Mouse (Mus musculus) neural tube, embryonic 11.5 days (tissue): Measurements from ENCODE around the gene B4gat1. TPM values are rescaled to one million over a fixed set of nuclear protein-coding genes. Genes with fewer than 3 reads are reported as not detected.
"Not testable (repeated sequence)": the region's sequence is repeated elsewhere in the genome, so short reads cannot be mapped to it uniquely, and the experiment has no call there.

Source experiments
- ATAC-seq: fragments of 200-750 bp; cut with Nextera tagmentation; 2 replicates; pipeline ENCODE4 v1.8.0; 2017; ENCODE audit warnings: moderate number of reproducible peaks, mild to moderate bottlenecking, moderate TSS enrichment, moderate library complexity; ENCODE audit not compliant: insufficient read depth, low FRiP score, low TSS enrichment
- DNase-seq: peaks from one replicate; pipeline ENCODE4 v3.0.0-alpha.2; 2015; ENCODE audit warnings: low spot score
- H3K27ac ChIP-seq: fragments of 300-500 bp; sonication (generic); 2 replicates; pipeline ENCODE4 v1.5.1; 2014; ENCODE audit warnings: low read depth, mild to moderate bottlenecking, low read length
- H3K27me3 ChIP-seq: fragments of 300-500 bp; sonication (generic); 2 replicates; pipeline ENCODE4 v1.6.1; 2014; ENCODE audit warnings: mild to moderate bottlenecking, low read length, mixed read lengths; ENCODE audit not compliant: control insufficient read depth, insufficient read depth
- H3K36me3 ChIP-seq: fragments of 300-500 bp; sonication (generic); 2 replicates; pipeline ENCODE4 v1.6.1; 2014; ENCODE audit warnings: mild to moderate bottlenecking, low read length, moderate library complexity, mixed read lengths; ENCODE audit not compliant: control insufficient read depth, insufficient read depth
- H3K4me1 ChIP-seq: fragments of 300-500 bp; sonication (generic); 2 replicates; pipeline ENCODE4 v1.6.1; 2014; ENCODE audit warnings: low read length, mixed read lengths; ENCODE audit not compliant: control insufficient read depth, insufficient read depth
- H3K4me2 ChIP-seq: fragments of 300-500 bp; sonication (generic); 2 replicates; pipeline ENCODE4 v1.6.1; 2014; ENCODE audit warnings: low read depth, mild to moderate bottlenecking, moderate library complexity
- H3K4me3 ChIP-seq: fragments of 300-500 bp; sonication (generic); 2 replicates; pipeline ENCODE4 v1.5.1; 2014; ENCODE audit warnings: low read depth, low read length
- H3K9ac ChIP-seq: fragments of 300-500 bp; sonication (generic); 2 replicates; pipeline ENCODE4 v1.6.1; 2014; ENCODE audit warnings: mild to moderate bottlenecking, low read length
- H3K9me3 ChIP-seq: fragments of 300-500 bp; sonication (generic); 2 replicates; pipeline ENCODE4 v1.6.1; 2016; ENCODE audit warnings: low read length; ENCODE audit not compliant: control insufficient read depth
- WGBS: fragments of 180-500 bp; shearing (Covaris S2); extraction: QIAGEN DNeasy Blood & Tissue Kit; methylation state at CpG from one replicate; pipeline ENCODE4 v1.1.7; 2014; 5-methylcytosine and 5-hydroxymethylcytosine counted together
- polyA plus RNA-seq: library from polyadenylated mRNA; unstranded; fragments of >200 nt; fragmentation: Nextera tagmentation; extraction: Ambion mirVana; gene quantifications from 2 replicates; pipeline ENCODE4 v1.2.1, GENCODE M21; 2014

The B4gat1 gene
- polyA plus RNA-seq, 1 experiment from 2014 or later: 39.8 TPM

DNA sequence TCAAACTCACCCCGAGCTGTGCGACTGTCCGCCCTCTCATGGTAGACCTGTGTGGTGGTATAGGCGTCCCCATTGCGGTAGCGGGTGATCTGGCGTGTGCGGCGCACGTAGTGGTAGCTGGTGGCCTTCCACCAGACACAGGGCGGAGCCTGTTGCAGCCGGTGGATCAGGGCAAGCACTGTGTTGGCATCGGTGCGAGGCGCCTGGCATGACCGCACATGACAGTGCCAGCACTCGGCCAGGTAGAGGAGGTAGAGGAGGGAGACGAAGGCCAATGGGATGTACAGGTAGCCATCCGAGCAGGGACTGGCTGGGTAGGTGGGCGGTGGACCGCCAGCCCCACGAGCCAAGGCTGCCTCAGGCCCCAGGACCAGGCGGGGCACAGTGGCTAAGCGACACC is 44.0 kb downstream of the B4gat1 start:
- no peak overlapping the region for H3K4me3 ChIP-seq
- no peak overlapping the region for H3K9ac ChIP-seq
- H3K27ac ChIP-seq: no peak overlapping the region
- H3K27me3 ChIP-seq: peaks cover 65% of the 10 kb centered on the region
- H3K9me3 ChIP-seq: no peaks in the 10 kb centered on the region
- peaks cover 4% of the 10 kb centered on the region for H3K4me1 ChIP-seq
- 74% methylated on average over 24 of the region's 24 CpGs for WGBS
- ATAC-seq: no peak
- no peaks in the 10 kb centered on the region for H3K36me3 ChIP-seq
- H3K4me2 ChIP-seq: no peak overlapping the region
- no peak for DNase-seq

DNA sequence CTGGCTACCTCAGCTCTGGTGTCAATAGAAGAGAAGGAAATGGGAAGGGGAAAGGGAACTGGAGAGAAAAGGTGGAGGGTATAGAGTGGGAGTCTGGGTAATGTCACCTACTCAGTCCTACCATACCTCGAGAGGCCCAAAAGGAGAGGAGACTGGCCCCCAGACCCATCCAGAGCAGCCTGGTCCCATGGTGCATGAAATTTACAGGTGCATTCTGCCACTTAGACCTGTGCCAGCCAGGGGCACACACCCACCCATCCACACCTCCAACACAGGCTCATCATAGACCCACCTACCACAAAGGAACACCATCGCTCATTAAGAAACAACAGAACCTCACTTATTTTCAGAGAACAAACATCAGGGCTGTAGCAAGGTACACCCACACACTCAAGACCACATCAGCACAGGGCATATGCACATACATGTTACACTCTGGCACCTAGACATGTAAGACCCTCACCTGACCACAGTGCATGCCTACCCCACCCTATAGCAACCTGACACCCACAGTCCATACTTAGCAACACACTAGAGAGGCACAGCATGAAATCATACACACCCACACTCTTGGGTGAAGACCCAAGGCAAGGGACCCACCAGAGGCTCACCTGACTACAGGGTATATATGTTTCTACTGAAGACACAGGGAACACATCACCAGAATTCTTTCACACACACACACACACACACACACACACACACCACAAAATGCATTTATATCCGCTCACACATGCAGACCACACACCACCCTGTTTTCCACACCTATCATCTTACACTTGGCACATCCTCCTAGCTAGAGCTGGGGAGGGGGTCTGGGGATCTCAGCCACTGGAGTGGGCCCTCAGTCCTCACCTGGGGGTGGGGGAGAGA is 45.6 kb downstream of the B4gat1 start:
- DNase-seq: no peak
- Histone ChIP-seq H3K4me3 (no peak overlapping the region), H3K4me2 (no peak overlapping the region; the same call in 1 of the 2 replicates)

DNA sequence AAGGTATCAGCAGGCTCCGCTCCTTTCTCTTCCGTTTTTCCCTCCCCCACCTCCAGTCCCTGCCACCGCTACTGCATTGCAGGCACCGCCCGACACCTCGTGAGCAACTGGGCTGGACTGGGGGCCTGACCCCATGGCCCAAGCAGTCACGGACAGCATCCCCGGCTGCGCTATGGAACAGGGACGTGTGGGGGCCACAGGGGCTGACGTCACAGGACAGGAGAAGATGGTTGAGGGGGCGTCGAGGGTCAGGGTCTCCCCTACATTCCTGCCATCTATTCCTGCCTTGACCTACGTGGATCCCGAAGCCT is 46.2 kb downstream of the B4gat1 start:
- Histone ChIP-seq H3K36me3 (no peaks in the 10 kb centered on the region), H3K9ac (no peak overlapping the region), H3K27me3 (peaks cover 65% of the 10 kb centered on the region), H3K4me2 (peak overlapping the region; percentile 61), H3K4me1 (peaks cover 11% of the 10 kb centered on the region), H3K9me3 (no peaks in the 10 kb centered on the region), H3K27ac (no peak overlapping the region), H3K4me3 (peak overlapping the region; percentile 42)
- DNase-seq (no peak), ATAC-seq (no peak)
- WGBS: 5% methylated on average over 15 of the region's 15 CpGs

More for the DNA sequence above, 45.6 kb downstream of the B4gat1 start:
- no peak for ATAC-seq
- 75% methylated on average over 3 of the region's 3 CpGs for WGBS
- no peaks in the 10 kb centered on the region for H3K9me3 ChIP-seq
- H3K9ac ChIP-seq: no peak overlapping the region
- H3K27ac ChIP-seq: no peak overlapping the region
- H3K27me3 ChIP-seq: peaks cover 65% of the 10 kb centered on the region
- H3K36me3 ChIP-seq: no peaks in the 10 kb centered on the region
- H3K4me1 ChIP-seq: peaks cover 9% of the 10 kb centered on the region

DNA sequence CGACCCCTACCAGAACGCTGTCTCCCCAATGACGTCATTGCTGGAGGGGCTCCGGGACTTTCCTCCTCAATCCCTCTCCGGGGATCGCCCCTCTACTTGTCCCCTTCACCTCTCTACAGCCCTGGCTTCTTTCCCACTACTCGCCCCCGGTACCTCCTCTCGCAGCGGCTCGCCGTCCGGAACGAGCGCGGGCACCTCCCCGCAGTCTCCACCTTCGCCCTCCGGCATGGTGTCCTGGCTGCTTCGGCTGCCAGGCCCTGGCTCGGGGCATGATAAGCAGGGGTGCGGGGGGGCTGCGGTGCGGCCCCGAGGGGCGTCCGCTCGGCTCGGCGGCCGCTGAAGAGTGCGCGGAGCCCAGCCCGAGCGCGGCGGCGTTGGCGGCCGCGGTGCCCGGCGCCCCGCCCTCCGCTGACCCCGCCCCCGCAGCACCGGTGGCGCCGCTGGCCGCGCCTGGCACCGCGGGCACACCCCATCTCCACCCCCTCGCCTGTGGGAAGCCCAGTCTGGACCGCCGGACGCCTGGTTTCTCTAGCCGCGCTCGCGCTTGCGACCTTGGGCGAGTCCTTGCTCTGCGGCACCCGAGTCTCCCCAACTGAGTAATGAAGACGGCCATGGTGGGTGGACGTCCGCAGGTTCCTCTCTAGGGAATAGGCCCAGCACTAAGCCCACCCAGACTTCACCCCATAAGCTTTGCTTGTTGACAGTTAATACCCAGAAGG is 46.7 kb downstream of the B4gat1 start, which contains the start of gene Tmem151a:
Tmem151a (minus strand) TSS at position 387 of the 719 bp plus-strand sequence.
- Histone ChIP-seq H3K4me2 (peak within 1 kb of the TSS; percentile 61), H3K9me3 (no peaks in the 10 kb centered on the region), H3K27me3 (peaks cover 61% of the 10 kb centered on the region), H3K9ac (peak within 1 kb of the TSS; percentile 42), H3K36me3 (no peaks in the 10 kb centered on the region), H3K4me3 (peak within 1 kb of the TSS; percentile 42), H3K4me1 (peaks cover 11% of the 10 kb centered on the region), H3K27ac (no peak within 1 kb of the TSS)
- WGBS: under 1% methylated on average over 59 of the region's 69 CpGs
- DNase-seq (peak; percentile 16), ATAC-seq (no peak)

DNA sequence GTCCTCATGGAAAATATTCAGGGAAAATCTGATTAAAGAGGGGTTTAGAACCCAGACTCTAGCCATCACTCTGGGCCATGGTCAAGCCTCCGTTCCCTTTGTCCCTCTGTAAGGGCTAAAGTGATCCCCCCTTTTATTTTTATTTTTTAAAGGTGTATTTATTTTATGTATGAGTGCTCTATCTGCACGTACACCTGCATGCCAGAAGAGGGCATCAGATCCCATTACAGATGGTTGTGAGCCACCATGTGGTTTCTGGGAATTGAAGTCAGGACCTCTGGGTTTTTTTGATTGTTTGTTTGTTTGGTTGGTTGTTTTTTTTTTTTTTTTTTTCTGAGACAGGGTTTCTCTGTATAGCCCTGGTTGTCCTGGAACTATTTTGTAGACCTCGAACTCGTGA is 47.9 kb downstream of the B4gat1 start:
- ATAC-seq, H3K27ac ChIP-seq, H3K36me3 ChIP-seq, H3K9me3 ChIP-seq, H3K9ac ChIP-seq, H3K4me3 ChIP-seq, H3K4me2 ChIP-seq, DNase-seq: not testable (repeated sequence)
- Histone ChIP-seq H3K27me3 (peaks cover 50% of the 10 kb centered on the region), H3K4me1 (peaks cover 11% of the 10 kb centered on the region)
- WGBS: 48% methylated on average over 4 of the region's 4 CpGs

DNA sequence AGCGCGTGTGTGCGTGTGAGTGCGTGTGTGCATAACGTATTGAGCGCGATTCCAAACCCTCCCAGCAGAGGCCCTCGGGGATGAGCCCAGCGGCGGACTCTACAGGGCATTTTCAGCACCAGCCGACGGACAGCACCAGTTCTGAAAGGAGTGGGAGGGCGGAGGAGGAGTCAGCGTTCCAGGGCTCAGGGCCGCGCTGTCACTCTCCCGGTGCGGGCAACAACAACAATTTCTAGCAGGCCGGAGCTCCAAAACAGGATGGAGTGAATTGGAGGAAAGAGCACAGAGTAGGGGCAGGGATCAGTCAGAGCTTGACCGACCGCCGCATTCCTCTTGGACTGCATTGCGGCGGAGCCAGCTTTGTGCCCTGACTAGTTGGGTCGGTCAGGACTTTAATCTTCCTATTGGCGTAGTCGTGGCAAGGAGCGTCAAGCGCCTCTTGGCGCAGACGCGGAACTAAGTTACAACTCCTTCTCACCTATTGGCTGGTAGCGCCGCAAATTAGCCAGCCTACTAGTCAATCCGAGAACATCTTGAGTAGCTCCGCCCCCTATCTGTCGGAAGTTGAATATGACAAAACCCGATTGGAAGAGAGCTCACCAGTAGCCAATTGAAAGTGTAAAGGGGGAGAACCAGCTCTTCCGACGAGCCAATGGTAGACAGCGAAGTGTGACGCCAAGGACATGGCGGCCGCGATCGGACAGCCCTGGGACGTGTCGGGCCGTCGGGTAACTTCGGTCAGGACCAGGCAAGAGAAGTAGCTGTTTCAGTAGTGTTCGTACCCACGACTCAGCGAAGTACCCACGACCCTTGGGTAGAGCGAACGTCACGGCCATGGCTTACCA is 49.5 kb downstream of the B4gat1 start, which contains the start of gene Yif1a:
Yif1a (plus strand) TSS at position 655 of the 845 bp plus-strand sequence.
- under 1% methylated on average over 58 of the region's 58 CpGs for WGBS
- Histone ChIP-seq H3K4me3 (peak within 1 kb of the TSS; percentile 83), H3K4me2 (peak within 1 kb of the TSS; percentile 83), H3K4me1 (peaks cover 11% of the 10 kb centered on the region), H3K36me3 (peaks cover 4% of the 10 kb centered on the region), H3K27ac (peak within 1 kb of the TSS; percentile 64; the same call in 1 of the 2 replicates), H3K27me3 (peaks cover 34% of the 10 kb centered on the region), H3K9ac (peak within 1 kb of the TSS; percentile 69), H3K9me3 (no peaks in the 10 kb centered on the region)
- DNase-seq (peak; percentile 92), ATAC-seq (peak; percentile 95)

DNA sequence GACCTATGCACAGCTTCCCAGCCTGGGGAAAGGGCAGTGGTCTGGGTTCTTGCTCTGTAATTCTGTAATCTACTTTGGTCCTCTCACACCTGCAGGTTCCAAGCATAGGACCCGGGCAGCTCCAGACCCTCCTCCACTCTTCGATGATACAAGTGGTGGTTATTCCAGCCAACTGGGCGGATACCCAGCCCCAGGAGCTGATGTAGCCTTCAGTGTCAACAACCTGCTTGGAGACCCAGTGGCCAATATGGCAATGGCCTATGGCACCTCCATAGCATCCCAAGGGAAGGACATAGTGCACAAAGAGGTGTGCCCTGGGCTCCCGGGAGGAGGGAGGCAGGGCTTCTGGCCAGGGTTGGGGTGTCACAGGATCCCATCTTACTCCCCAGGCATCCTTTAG is 50.7 kb downstream of the B4gat1 start:
- no peak overlapping the region for H3K27ac ChIP-seq
- H3K4me3 ChIP-seq: peak overlapping the region; percentile 83
- DNase-seq: no peak
- peaks cover 4% of the 10 kb centered on the region for H3K36me3 ChIP-seq
- H3K4me1 ChIP-seq: peaks cover 15% of the 10 kb centered on the region
- H3K9me3 ChIP-seq: no peaks in the 10 kb centered on the region
- WGBS: 89% methylated on average over 4 of the region's 4 CpGs
- H3K27me3 ChIP-seq: peaks cover 22% of the 10 kb centered on the region
- no peak for ATAC-seq
- peak overlapping the region; percentile 83 for H3K4me2 ChIP-seq
- H3K9ac ChIP-seq: no peak overlapping the region
